Mouse (Mus musculus) CH12.LX (cell line): ENCODE measurements around the gene 2510002D24Rik. TPM values are rescaled to one million over a fixed set of nuclear protein-coding genes. Genes with fewer than 3 reads are reported as not detected.

Source experiments
- DNase-seq: peaks from one replicate; pipeline ENCODE4 v3.0.0-alpha.2; 2013; ENCODE audit errors: extremely low read depth
- H3K27ac ChIP-seq: 2 replicates; pipeline ENCODE4 v1.5.1; 2012; ENCODE audit warnings: low read depth, mild to moderate bottlenecking, control low read depth, moderate library complexity; ENCODE audit not compliant: insufficient read depth
- H3K27me3 ChIP-seq: replicated peaks from 2 replicates; pipeline ENCODE3; 2012; ENCODE audit warnings: inconsistent platforms
- H3K36me3 ChIP-seq, 2 experiments: replicated peaks in 1 of 2; 2 replicates each; pipeline versions ENCODE3 to v1.6.1; 2012; ENCODE audit warnings: inconsistent platforms in 1 of 2, low read length in 1 of 2, mild to moderate bottlenecking in 1 of 2, mixed read lengths in 1 of 2, moderate library complexity in 1 of 2; ENCODE audit not compliant: control insufficient read depth in 1 of 2, insufficient read depth in 1 of 2
- H3K4me1 ChIP-seq, 2 experiments: 2 replicates each; pipeline ENCODE4 v1.6.1; 2012; ENCODE audit warnings: inconsistent platforms in 1 of 2, moderate library complexity in 1 of 2; ENCODE audit not compliant: insufficient read depth in 2 of 2, control insufficient read depth in 1 of 2
- H3K4me2 ChIP-seq: 2 replicates; pipeline ENCODE4 v1.6.1; 2012; ENCODE audit warnings: low read depth, mild to moderate bottlenecking, control low read depth; ENCODE audit not compliant: poor library complexity, insufficient read depth, severe bottlenecking
- H3K4me3 ChIP-seq, 3 experiments: fragments of 150-350 bp in 1 of 3; sonication (generic) in 1 of 3; replicated peaks in 1 of 3; 2 replicates each; pipeline versions ENCODE3 to v1.5.1; 2011 to 2012; ENCODE audit warnings: low read depth in 2 of 3, low read length in 2 of 3, mild to moderate bottlenecking in 2 of 3, moderate library complexity in 2 of 3, control low read depth in 1 of 3, improper control_type of control experiment in 1 of 3, inconsistent platforms in 1 of 3, mixed read lengths in 1 of 3; ENCODE audit not compliant: poor library complexity in 1 of 3
- H3K79me2 ChIP-seq: replicated peaks from 2 replicates; pipeline ENCODE4 v1.6.1; 2012; ENCODE audit warnings: mild to moderate bottlenecking, moderate library complexity; ENCODE audit not compliant: control insufficient read depth, poor library complexity, insufficient read depth, severe bottlenecking; ENCODE audit errors: extremely low read depth
- H3K9ac ChIP-seq: 2 replicates; pipeline ENCODE4 v1.6.1; 2012; ENCODE audit warnings: low read depth, mild to moderate bottlenecking, control low read depth, moderate library complexity; ENCODE audit not compliant: insufficient read depth
- H3K9me3 ChIP-seq: replicated peaks from 2 replicates; pipeline ENCODE3; 2012; ENCODE audit warnings: low read length, inconsistent platforms, mixed read lengths
- CHD1 ChIP-seq: IDR thresholded peaks from 2 replicates; pipeline ENCODE4 v1.6.1; 2012; ENCODE audit warnings: low read depth, low read length, improper control_type of control experiment, inconsistent platforms
- CTCF ChIP-seq, 2 experiments: IDR thresholded peaks in 1 of 2; conservative IDR thresholded peaks in 1 of 2; 2 replicates each; pipeline ENCODE4 v1.5.1; 2011 to 2012; ENCODE audit warnings: low read depth in 2 of 2, low read length in 2 of 2, improper control_type of control experiment in 1 of 2, inconsistent platforms in 1 of 2, mild to moderate bottlenecking in 1 of 2, moderate library complexity in 1 of 2
- HCFC1 ChIP-seq: IDR thresholded peaks from 2 replicates; pipeline ENCODE4 v1.6.1; 2012; ENCODE audit warnings: low read depth, mild to moderate bottlenecking, inconsistent platforms, low read length, improper control_type of control experiment
- IRF4 ChIP-seq: IDR thresholded peaks from 2 replicates; pipeline ENCODE4 v1.6.1; 2014; ENCODE audit warnings: low read depth, mild to moderate bottlenecking, inconsistent platforms, low read length, improper control_type of control experiment
- MAFK ChIP-seq: IDR thresholded peaks from 2 replicates; pipeline ENCODE4 v1.6.1; 2011; ENCODE audit warnings: low read length, improper control_type of control experiment; ENCODE audit not compliant: insufficient replicate concordance
- MAZ ChIP-seq: IDR thresholded peaks from 2 replicates; pipeline ENCODE4 v1.6.1; 2012; ENCODE audit warnings: low read depth, mild to moderate bottlenecking, inconsistent platforms, low read length, improper control_type of control experiment, moderate library complexity
- MYC ChIP-seq: IDR thresholded peaks from 2 replicates; pipeline ENCODE4 v1.6.1; 2011; ENCODE audit warnings: low read depth, mild to moderate bottlenecking, improper control_type of control experiment, low read length
- NELFE ChIP-seq: IDR thresholded peaks from 2 replicates; pipeline ENCODE4 v1.6.1; 2011; ENCODE audit warnings: low read depth, low read length, improper control_type of control experiment
- PAX5 ChIP-seq: IDR thresholded peaks from 2 replicates; pipeline ENCODE4 v1.6.1; 2012; ENCODE audit warnings: low read length, inconsistent platforms, mixed read lengths
- POLR2AphosphoS2 ChIP-seq: IDR thresholded peaks from 2 replicates; pipeline ENCODE4 v1.6.1; 2011; ENCODE audit warnings: low read depth, low read length, improper control_type of control experiment
- RCOR1 ChIP-seq: conservative IDR thresholded peaks from 2 replicates; pipeline ENCODE4 v1.6.1; 2012; ENCODE audit warnings: low read depth, mild to moderate bottlenecking, inconsistent platforms, low read length, improper control_type of control experiment
- SIN3A ChIP-seq: IDR thresholded peaks from 2 replicates; pipeline ENCODE4 v1.6.1; 2012; ENCODE audit warnings: low read length, improper control_type of control experiment, inconsistent platforms
- USF2 ChIP-seq: conservative IDR thresholded peaks from 2 replicates; pipeline ENCODE4 v1.6.1; 2011; ENCODE audit warnings: low read depth, low read length, improper control_type of control experiment
- ZMIZ1 ChIP-seq: IDR thresholded peaks from 2 replicates; pipeline ENCODE4 v1.6.1; 2012; ENCODE audit warnings: low read depth, mild to moderate bottlenecking, inconsistent platforms, low read length, improper control_type of control experiment
- dilution Hi-C: fragments of 300-500 bp; cut with MboI; formaldehyde crosslinking; loops from 2 replicates; pipeline ENCODE4 v1.14.3; 2020; ENCODE audit warnings: low sequenced_read_pairs; ENCODE audit not compliant: extremely low pct_unique_long_range_greater_than_20kb, extremely low pct_ligation_motif_present
- in situ Hi-C: fragments of 300-500 bp; cut with MboI; formaldehyde crosslinking; loops from 3 replicates; pipeline ENCODE4 v1.14.3; 2019; ENCODE audit warnings: low sequenced_read_pairs, low pct_ligation_motif_present, low pct_unique_long_range_greater_than_20kb, mixed read lengths
- polyA plus RNA-seq: library from polyadenylated mRNA; unstranded; fragments of >175 nt; gene quantifications from 2 replicates; pipeline ENCODE4 v1.2.1, GENCODE M21; 2012; ENCODE audit warnings: low read depth; ENCODE audit not compliant: insufficient read length
- total RNA-seq, 2 experiments: library from RNA; depleted of rRNA; stranded (reverse); fragments of 300-350 nt in 1 of 2; fragments of >200 nt in 1 of 2; gene quantifications; 2 replicates each; pipeline ENCODE4 v1.2.3; 2012 to 2014

The 2510002D24Rik gene
- total and polyA plus RNA-seq, 3 experiments: 66.2 to 84.9 (median 78.0) TPM

DNA sequence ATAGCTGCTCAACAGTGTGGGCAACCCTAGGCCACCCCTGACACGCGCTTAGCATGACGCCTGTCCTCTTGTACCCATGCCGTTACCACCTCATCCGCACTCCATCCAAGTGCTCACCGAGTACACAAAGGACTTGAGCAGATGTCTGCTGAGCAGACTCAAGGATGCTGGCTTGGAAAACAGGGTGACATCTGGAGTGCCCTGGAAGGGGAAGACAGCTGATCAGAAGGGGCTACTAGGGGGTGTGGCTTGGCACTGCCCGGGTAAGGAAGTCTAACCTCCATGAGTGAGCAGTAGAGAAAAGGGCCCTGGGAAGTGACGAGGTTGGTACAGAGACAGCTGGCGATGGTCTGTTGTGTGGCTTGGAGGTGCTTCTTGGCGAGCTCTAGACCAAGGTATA lies 49.7 kb upstream of the 2510002D24Rik start:
- no peaks in the 10 kb centered on the region for H3K79me2 ChIP-seq
- no peak for DNase-seq
- TF ChIP-seq USF2: no peak
- TF ChIP-seq RCOR1: no peak
- TF ChIP-seq NELFE: no peak
- TF ChIP-seq CHD1: no peak
- no peak for TF ChIP-seq CTCF (conservative IDR thresholded peaks at IDR 0.05 in 1 of 2, IDR thresholded peaks at IDR 0.05 in 1 of 2; ENCODE audit: low read depth in 2 of 2, low read length in 2 of 2)
- TF ChIP-seq PAX5: no peak
- no peak for TF ChIP-seq MYC
- TF ChIP-seq POLR2AphosphoS2: no peak
- no peak for TF ChIP-seq MAFK
- TF ChIP-seq IRF4: no peak
- H3K27me3 ChIP-seq: no peaks in the 10 kb centered on the region
- no peak overlapping the region for H3K9ac ChIP-seq
- peaks cover 0 to 4% of the 10 kb centered on the region in 2 experiments; a peak in 1 of 4 replicates for H3K4me1 ChIP-seq
- in situ Hi-C loops (no loop called here), dilution Hi-C loops (no loop called here)
- peaks cover 80 to 95% of the 10 kb centered on the region in 2 experiments for H3K36me3 ChIP-seq
- no peak overlapping the region for H3K27ac ChIP-seq
- no peak overlapping the region for H3K4me3 ChIP-seq
- no peaks in the 10 kb centered on the region for H3K9me3 ChIP-seq
- H3K4me2 ChIP-seq: no peak overlapping the region

DNA sequence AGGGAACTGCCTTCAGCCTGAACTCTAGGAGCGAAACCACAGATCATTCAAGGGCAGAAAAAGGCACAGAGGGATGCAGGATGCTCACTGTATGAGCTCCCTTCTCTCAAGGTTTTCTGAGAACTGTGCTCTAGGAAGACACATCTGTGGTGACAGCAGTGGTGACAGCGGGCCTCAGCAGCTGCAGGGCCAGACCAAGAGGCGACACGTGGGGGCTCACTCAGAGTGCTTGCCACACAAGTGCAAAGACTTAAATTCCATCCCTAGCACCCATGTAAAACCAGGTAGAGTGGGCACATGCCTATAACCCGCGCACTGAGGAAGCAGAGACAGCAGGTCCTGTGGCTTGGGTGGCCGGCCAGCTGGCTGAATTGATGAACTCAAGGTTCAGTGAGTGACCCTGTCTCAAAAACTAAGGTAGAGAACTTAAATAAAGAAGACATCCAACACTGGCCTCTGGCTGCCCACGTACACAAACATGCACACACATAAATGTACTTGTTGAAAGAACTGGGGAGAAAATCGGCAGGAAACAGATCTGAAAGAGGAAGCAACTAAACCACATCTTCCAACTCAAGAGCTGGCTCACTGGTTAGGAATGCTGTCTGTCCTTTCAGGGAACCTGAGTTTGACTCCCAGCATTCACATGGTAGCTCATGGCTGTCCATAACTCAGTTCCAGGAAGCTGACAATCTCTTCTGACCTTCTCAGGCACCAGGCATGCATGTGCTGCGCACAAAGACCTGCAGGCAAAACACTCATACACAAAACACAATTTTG lies 47.6 kb upstream of the 2510002D24Rik start:
- in situ Hi-C loops: no loop called here
- dilution Hi-C loops: no loop called here
- no peak for DNase-seq

More for the DNA sequence above, 47.6 kb upstream of the 2510002D24Rik start:
- Histone ChIP-seq H3K36me3 (peaks cover 79 to 96% of the 10 kb centered on the region in 2 experiments), H3K27me3 (no peaks in the 10 kb centered on the region), H3K4me1 (peaks cover 0 to 4% of the 10 kb centered on the region in 2 experiments; a peak in 1 of 4 replicates), H3K9me3 (no peaks in the 10 kb centered on the region), H3K79me2 (no peaks in the 10 kb centered on the region), H3K9ac (no peak overlapping the region), H3K4me3 (no peak overlapping the region), H3K4me2 (no peak overlapping the region), H3K27ac (no peak overlapping the region)
- TF ChIP-seq CHD1 (no peak), SIN3A (no peak), MAFK (no peak), POLR2AphosphoS2 (no peak), HCFC1 (no peak), MAZ (no peak), PAX5 (no peak), ZMIZ1 (no peak)
